In the genomic region with DNA sequence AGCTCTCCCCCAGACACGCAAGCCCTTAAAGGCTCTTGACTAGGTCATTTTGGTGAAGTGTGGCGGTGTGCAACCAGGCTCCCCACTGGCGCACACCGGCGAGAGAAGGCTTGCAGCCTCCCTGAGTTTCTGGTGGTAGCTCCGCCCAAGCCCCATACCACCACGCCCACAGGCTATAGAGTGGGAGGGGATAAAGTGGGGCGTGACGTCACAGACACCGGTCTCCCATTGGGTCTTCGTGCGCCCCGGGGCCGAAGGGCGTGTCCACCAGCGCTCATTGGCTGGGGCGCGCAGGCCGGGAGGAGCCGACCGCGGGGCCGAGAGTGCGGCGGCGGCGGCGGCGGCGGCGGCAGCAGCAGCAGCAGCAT, we compare ENCODE assay signal across 8 mouse cellular contexts. TPM values are rescaled to one million over a fixed set of nuclear protein-coding genes. Genes with fewer than 3 reads are reported as not detected.
DNase-seq lines count a peak whose midpoint lies in the region; ATAC-seq and TF ChIP-seq lines count a peak whose summit lies in the region.

Habp4 (plus strand) TSS at position 277 of the 368 bp plus-strand sequence.

- peak within 1 kb of the TSS; percentile 91 for H3K9ac ChIP-seq in embryonic facial prominence, embryonic 13.5 days
- H3K9ac ChIP-seq in limb, embryonic 12.5 days (replicated peaks), result peak within 1 kb of the TSS; percentile 87
- peak within 1 kb of the TSS; percentile 81 for H3K9ac ChIP-seq in midbrain, embryonic 15.5 days

- peak; percentile 98 for ATAC-seq in embryonic facial prominence, embryonic 13.5 days (ENCODE audit: insufficient number of reproducible peaks, insufficient read depth, low FRiP score, low TSS enrichment, low read depth)
- peak; percentile 98 for ATAC-seq in limb, embryonic 12.5 days (ENCODE audit: insufficient number of reproducible peaks, insufficient read depth, low FRiP score, low TSS enrichment, low read depth)
- peak; percentile 98 for ATAC-seq in midbrain, embryonic 15.5 days (replicated peaks)

- peak within 1 kb of the TSS; percentile 84 for H3K27ac ChIP-seq in embryonic facial prominence, embryonic 13.5 days
- peak within 1 kb of the TSS; percentile 46 for H3K27ac ChIP-seq in kidney, adult 2 months (ENCODE audit: insufficient read depth, low read depth, low read length)
- H3K27ac ChIP-seq in limb, embryonic 12.5 days, result peak within 1 kb of the TSS; percentile 83
- H3K27ac ChIP-seq in midbrain, embryonic 15.5 days, result peak within 1 kb of the TSS; percentile 83
- H3K27ac ChIP-seq in spleen, adult 2 months (ENCODE audit: insufficient read depth, low read length), result peak within 1 kb of the TSS; percentile 65

- H3K36me3 ChIP-seq in embryonic facial prominence, embryonic 13.5 days, result peaks cover 12% of the 10 kb centered on the region
- no peaks in the 10 kb centered on the region for H3K36me3 ChIP-seq in kidney, adult 2 months (ENCODE audit: control insufficient read depth, insufficient read depth, low read length)
- H3K36me3 ChIP-seq in limb, embryonic 12.5 days, result peaks cover 6% of the 10 kb centered on the region
- 0 out of 2 replicates have a peak, but pooled peaks cover 2% of the 10 kb centered on the region for H3K36me3 ChIP-seq in midbrain, embryonic 15.5 days (replicated peaks)
- no peaks in the 10 kb centered on the region for H3K36me3 ChIP-seq in spleen, adult 2 months (ENCODE audit: control insufficient read depth, insufficient read depth, low read length)

- peak; percentile 89 for DNase-seq in 3134 (ENCODE audit: extremely low read depth, insufficient read length, low spot score)
- DNase-seq in adrenal gland, postnatal 36 days, result peak; percentile 99
- DNase-seq in heart, adult 18-20 months, result peak; percentile 98 to 99
- DNase-seq in kidney, adult 2 months, result peak; percentile 99
- DNase-seq in spleen, adult 2 months (ENCODE audit: low read depth in 1 of 2, low spot score in 2 of 2), result peak; percentile 95 to 98

- H3K4me1 ChIP-seq in embryonic facial prominence, embryonic 13.5 days, result peaks cover 16% of the 10 kb centered on the region
- peaks cover 4% of the 10 kb centered on the region; the same call in 1 of the 2 replicates for H3K4me1 ChIP-seq in kidney, adult 2 months (ENCODE audit: control insufficient read depth, insufficient read depth, low read length)
- peaks cover 16% of the 10 kb centered on the region for H3K4me1 ChIP-seq in limb, embryonic 12.5 days (replicated peaks)
- peaks cover 14% of the 10 kb centered on the region for H3K4me1 ChIP-seq in midbrain, embryonic 15.5 days
- peaks cover 13% of the 10 kb centered on the region for H3K4me1 ChIP-seq in spleen, adult 2 months (ENCODE audit: control insufficient read depth, insufficient read depth, insufficient read length)

- WGBS in embryonic facial prominence, embryonic 13.5 days, result under 1% methylated on average over 31 of the region's 31 CpGs
- WGBS in kidney, adult 2 months, result under 1% methylated on average over 31 of the region's 31 CpGs
- WGBS in limb, embryonic 12.5 days, result under 1% methylated on average over 31 of the region's 31 CpGs
- WGBS in midbrain, embryonic 15.5 days, result under 1% methylated on average over 31 of the region's 31 CpGs
- under 1% methylated on average over 23 of the region's 31 CpGs for WGBS in spleen, adult 2 months

- H3K4me3 ChIP-seq in embryonic facial prominence, embryonic 13.5 days, result peak within 1 kb of the TSS; percentile 89
- peak within 1 kb of the TSS; percentile 71 for H3K4me3 ChIP-seq in kidney, adult 2 months (ENCODE audit: insufficient read depth, low read depth, low read length)
- H3K4me3 ChIP-seq in limb, embryonic 12.5 days (replicated peaks), result peak within 1 kb of the TSS; percentile 85
- H3K4me3 ChIP-seq in midbrain, embryonic 15.5 days, result peak within 1 kb of the TSS; percentile 86
- peak within 1 kb of the TSS; percentile 82 for H3K4me3 ChIP-seq in spleen, adult 2 months (ENCODE audit: extremely low read depth, insufficient read depth, insufficient read length)

- TF ChIP-seq POLR2A in kidney, adult 2 months (IDR thresholded peaks at IDR 0.05; ENCODE audit: low read depth, low read length), result no peak
- no peak for TF ChIP-seq POLR2A in spleen, adult 2 months (IDR thresholded peaks at IDR 0.05; ENCODE audit: low read depth, low read length)

- TF ChIP-seq CTCF in kidney, adult 2 months (conservative IDR thresholded peaks at IDR 0.05; ENCODE audit: insufficient read depth, insufficient read length, low read depth, low read length), result no peak
- TF ChIP-seq CTCF in spleen, adult 2 months (IDR thresholded peaks at IDR 0.05; ENCODE audit: extremely low read depth, insufficient read depth, insufficient read length, insufficient replicate concordance), result no peak

- H3K4me2 ChIP-seq in embryonic facial prominence, embryonic 13.5 days, result peak within 1 kb of the TSS; percentile 97
- H3K4me2 ChIP-seq in limb, embryonic 12.5 days, result peak within 1 kb of the TSS; percentile 79
- H3K4me2 ChIP-seq in midbrain, embryonic 15.5 days, result peak within 1 kb of the TSS; percentile 81

- H3K27me3 ChIP-seq in embryonic facial prominence, embryonic 13.5 days, result no peaks in the 10 kb centered on the region
- H3K27me3 ChIP-seq in kidney, adult 2 months (replicated peaks; ENCODE audit: control insufficient read depth, insufficient read depth, low read length), result no peaks in the 10 kb centered on the region
- peaks cover 14% of the 10 kb centered on the region; the same call in 1 of the 2 replicates for H3K27me3 ChIP-seq in limb, embryonic 12.5 days
- H3K27me3 ChIP-seq in midbrain, embryonic 15.5 days (replicated peaks), result peaks cover 4% of the 10 kb centered on the region; the same call in 1 of the 2 replicates
- H3K27me3 ChIP-seq in spleen, adult 2 months (ENCODE audit: control insufficient read depth, insufficient read depth, low read length), result no peaks in the 10 kb centered on the region

- peaks cover 18% of the 10 kb centered on the region for H3K9me3 ChIP-seq in embryonic facial prominence, embryonic 13.5 days
- H3K9me3 ChIP-seq in limb, embryonic 12.5 days, result peaks cover 7% of the 10 kb centered on the region
- H3K9me3 ChIP-seq in midbrain, embryonic 15.5 days, result peaks cover 4% of the 10 kb centered on the region; the same call in 1 of the 2 replicates

RNA-seq across cellular contexts. Expression of gene Habp4, which starts in this region (rescaled TPM):
- total RNA-seq in adrenal gland, postnatal 36 days (2021), result 10 to 100 TPM; 25.8 to 27.3 TPM
- 25.2 and 25.5 TPM in 2 replicates for polyA plus RNA-seq in embryonic facial prominence, embryonic 13.5 days (2015; fragmentation: Nextera tagmentation; extraction: Ambion mirVana)
- 10 to 100 TPM; 47.8 to 49.4 TPM for total RNA-seq in heart, adult 18-20 months (2021)
- 35.8 and 37.6 TPM in 2 replicates for polyA plus RNA-seq in kidney, adult 2 months (2012; rRNA removed)
- 30.9 and 31.6 TPM in 2 replicates for polyA plus RNA-seq in limb, embryonic 12.5 days (2016; fragmentation: Nextera tagmentation; extraction: Ambion mirVana)
- polyA plus RNA-seq in midbrain, embryonic 15.5 days (2015; fragmentation: Nextera tagmentation; extraction: Ambion mirVana), result 39.0 and 41.4 TPM in 2 replicates
- 8.3 and 10.3 TPM in 2 replicates for polyA plus RNA-seq in spleen, adult 2 months (2012; rRNA removed)

Comparison
In these comparisons a context has a peak if more than half of its experiments do, and no peak if none do; other contexts are left out.
1. Peak in every context shown above with its lines: DNase-seq, ATAC-seq, H3K4me3 ChIP-seq and H3K27ac ChIP-seq.